Mouse (Mus musculus): ENCODE measurements around the gene Hdac1.

Hdac1 gene

GRCm38 (mm10) chr4:129542592-129543141 lies at the start of gene Hdac1:
TSS of gene Hdac1 (minus strand) at chr4:129542713.
- in situ Hi-C loops (cut with MboI, MseI), result no loop called here

DNA sequence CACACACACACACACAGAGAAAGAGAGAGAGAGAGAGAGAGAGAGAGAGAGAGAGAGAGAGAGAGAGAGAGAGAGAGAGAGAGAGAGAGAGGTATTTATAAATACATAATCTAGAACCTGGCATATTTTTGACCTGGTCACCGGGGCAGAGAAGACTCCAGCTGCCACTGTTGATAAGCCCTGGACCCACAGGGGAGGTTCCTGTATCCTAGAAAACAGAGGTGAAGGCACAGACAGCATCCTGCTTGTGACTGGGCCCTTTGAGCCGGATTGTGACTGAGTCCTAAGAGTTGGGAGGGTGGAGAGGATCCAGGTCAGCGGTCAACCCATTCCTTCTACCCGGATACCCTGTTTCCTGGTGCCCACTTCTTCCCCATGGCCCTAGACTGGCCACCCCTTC lies 46.4 kb upstream of the Hdac1 start:
- in situ Hi-C loops (cut with MboI, MseI), result no loop called here

DNA sequence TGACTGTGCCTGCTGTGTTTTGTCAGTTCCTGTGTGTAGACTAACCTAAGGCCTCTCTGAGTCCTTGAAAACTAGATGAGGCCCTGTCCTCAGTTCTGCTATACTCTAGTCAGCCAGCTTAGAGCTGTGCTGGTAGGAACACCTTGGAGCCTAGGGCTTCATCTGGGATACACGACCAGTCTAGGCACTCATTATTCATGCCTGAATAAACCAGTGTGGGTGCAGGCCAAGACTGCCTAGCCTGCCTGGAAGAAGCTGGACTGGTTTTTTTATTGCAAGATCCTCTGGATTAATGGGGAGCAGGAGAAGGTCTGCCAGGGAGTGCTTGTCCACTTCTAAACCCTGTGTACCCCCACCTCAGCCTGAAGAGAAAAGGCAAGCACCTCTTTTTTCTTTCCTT lies 44.4 kb upstream of the Hdac1 start:
- in situ Hi-C loops (cut with MboI, MseI), result no loop called here

- in situ Hi-C loops (cut with MboI, MseI), result no loop called here
Observed at GRCm38 (mm10) chr4:129585773-129586172, 43.3 kb upstream of the Hdac1 start.

DNA sequence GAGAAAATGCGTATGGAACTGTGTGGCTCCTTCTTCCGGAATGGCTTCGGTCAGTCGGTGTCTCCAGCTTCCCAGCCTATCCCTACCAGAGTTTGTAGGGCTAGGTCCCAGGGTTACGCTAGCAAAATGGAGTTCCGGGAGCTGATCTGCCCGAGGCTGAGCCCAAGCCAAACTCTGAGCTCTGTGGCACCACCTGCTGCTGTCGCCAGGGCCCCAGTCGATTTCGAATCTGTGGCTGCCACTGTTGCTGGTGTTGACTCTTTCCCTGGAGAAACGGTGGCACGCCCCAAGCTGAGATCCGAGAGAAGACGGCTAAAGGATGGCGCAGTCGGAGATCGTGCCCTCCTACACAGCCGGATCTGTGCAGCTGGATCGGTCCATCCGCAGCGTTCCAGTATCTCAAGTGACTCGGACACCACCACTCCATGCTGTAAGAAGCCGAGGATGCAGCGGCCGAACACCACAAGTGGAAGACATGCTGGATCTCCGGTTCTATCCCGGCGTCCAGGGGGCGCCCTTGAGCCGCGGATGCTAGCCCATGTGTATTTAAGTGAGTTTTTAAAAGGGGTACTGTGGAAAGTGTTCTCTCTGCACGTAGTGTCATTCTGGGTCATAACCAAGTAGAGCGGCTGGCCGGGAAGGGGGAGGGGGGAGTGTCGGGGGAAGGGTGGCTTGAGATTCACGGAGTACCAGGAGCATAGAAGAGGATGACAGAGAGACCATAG lies 42.5 kb upstream of the Hdac1 start:
- in situ Hi-C loops (cut with MboI, MseI), result no loop called here

- in situ Hi-C loops (cut with MboI, MseI), result no loop called here
Observed at GRCm38 (mm10) chr4:129584370-129584769, 41.9 kb upstream of the Hdac1 start.

GRCm38 (mm10) chr4:129582251-129582650 lies 39.7 kb upstream of the Hdac1 start:
- in situ Hi-C loops (cut with MboI, MseI), result no loop called here

GRCm38 (mm10) chr4:129580347-129580746 lies 37.8 kb upstream of the Hdac1 start:
- in situ Hi-C loops (cut with MboI, MseI), result no loop called here

DNA sequence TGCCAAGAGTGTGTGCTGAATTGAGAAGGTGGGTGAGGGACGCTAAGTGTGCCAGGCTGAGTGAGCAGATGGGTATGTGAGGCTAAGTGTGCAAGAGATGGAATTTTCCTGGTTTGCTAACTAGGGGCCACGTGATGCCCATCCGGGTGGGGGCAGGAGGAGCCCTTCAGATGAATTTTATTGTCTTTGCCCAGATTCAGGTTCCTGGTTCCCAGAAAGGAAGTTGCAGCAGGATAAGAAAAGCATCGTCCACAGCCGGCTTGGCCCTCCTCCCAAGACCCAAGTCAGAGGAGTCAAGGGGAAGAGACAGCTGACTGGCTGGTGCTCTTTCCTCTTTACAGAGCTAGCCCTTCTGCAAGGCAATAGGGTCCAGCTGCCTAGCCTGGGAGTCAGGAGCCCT lies 36.0 kb upstream of the Hdac1 start, which contains the start of gene Fam167b:
Gene Fam167b, minus strand, starts transcription at position 84 of the 400 bp plus-strand sequence.
- in situ Hi-C loops (cut with MboI, MseI), result no loop called here

GRCm38 (mm10) chr4:129577688-129578087 lies 35.2 kb upstream of the Hdac1 start:
- in situ Hi-C loops (cut with MboI, MseI), result no loop called here

DNA sequence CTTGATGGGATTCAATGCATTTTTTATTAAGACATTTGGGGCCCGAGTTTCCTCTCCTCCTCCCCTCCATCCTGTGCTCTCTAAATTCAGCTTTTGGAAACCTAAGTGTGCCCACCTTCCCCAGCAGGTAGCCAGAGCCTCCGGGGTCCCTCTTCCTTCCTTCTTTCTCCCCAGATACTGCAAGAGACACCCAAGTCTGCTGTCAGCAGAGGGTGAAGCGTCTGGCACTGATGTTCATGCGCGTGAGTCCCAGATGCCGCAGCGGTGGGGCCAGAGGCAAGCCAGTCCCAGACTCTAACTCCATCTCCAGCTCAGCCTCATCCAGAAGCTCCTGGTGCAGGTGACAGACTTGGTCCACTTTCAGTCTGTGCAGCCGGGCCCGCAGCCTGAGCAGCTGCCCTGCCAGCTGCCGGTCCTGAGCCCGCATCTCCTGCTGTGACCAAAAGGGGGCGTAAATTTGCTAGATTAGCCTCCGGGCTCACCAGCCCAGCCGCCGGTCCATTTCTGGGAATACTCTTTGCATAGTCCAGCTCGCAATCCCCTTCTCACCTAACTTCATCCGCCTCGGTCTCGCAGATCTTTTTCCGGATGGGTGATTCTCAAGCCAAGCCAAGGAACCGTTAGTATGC lies 34.5 kb upstream of the Hdac1 start:
- in situ Hi-C loops (cut with MboI, MseI), result no loop called here

DNA sequence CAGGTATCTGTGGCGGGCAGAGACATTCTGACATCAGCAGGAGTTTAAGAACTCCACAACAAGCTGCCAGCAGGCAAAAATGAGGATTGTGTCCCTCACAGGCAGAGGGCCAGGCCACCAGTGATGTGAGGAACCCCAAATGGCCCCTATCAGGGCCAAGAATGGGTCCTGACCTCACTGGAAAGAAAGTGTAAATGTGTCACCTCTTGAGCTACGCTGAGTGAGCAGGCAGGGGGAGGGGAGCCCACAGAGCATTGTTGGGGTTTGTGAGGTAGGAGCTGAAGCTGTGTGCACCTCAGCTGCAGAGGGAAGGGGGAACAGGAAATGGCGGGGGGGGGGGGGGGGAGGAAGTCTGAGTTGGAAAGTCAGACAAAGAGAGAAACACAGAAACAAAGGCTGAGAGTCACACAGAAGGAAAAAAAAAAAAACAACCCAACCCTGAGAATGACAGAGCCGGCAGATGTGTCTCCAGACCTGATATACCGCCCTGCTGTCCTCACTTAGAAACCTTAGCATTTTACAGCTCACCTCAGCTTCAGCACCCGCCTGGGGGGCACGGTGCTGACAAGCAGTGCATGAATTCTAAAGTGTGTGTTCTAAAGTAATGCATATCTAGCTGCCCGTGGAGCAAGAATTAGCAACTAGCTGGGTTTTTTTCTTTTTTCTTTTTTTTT lies 32.8 kb upstream of the Hdac1 start:
- in situ Hi-C loops (cut with MboI, MseI), result no loop called here

DNA sequence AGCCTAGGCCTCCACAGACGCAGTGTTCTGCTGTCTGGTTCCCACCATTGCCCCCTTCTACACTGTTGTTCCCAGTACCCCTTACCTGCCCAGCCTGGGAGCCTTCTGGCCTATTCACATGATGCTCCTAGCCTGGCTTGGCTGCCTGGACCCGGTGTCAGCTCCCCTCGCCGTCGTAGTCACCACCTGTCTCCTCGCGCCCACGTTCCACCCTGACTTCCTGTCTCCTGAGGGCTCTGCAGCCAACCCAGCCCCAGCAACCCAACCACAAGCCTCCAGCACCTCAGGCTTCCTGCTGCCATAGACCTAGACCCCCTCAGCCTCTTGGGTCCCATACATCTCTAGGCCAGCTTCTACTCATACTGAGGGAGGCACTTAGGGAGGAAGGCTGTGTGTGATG lies 30.9 kb upstream of the Hdac1 start, which contains the start of gene Lck:
Gene Lck, minus strand, starts transcription at position 212 of the 400 bp plus-strand sequence.
- in situ Hi-C loops (cut with MboI, MseI), result no loop called here

- in situ Hi-C loops (cut with MboI, MseI), result no loop called here
Observed at GRCm38 (mm10) chr4:129573093-129573370, 30.5 kb upstream of the Hdac1 start.

GRCm38 (mm10) chr4:129572236-129573092 lies 30.0 kb upstream of the Hdac1 start:
- in situ Hi-C loops (cut with MboI, MseI), result no loop called here

DNA sequence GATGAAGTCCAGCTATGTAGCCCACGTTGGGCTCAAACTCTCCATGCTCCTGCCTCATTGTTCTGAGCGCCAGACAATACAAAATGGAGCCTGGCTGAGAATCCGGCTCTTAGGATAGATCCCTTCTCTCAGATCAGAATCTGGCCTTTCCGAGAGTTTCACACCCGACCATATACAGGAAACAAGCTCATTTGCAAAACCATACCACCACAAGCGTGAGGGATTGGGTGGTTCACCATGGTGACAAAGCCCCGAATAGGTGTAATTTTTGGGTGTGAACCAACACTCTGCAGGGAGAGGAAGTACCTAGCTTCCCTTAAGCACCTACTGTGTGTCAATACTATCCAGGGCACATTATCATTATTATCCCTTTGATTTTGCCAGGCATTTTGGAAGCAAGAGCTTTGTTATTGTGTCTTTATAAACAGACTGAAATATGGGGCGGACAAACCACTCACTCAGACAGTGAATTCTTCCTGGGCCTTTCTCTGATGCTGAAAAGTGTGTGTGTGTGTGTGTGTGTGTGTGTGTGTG lies 29.1 kb upstream of the Hdac1 start:
- in situ Hi-C loops (cut with MboI, MseI), result no loop called here

DNA sequence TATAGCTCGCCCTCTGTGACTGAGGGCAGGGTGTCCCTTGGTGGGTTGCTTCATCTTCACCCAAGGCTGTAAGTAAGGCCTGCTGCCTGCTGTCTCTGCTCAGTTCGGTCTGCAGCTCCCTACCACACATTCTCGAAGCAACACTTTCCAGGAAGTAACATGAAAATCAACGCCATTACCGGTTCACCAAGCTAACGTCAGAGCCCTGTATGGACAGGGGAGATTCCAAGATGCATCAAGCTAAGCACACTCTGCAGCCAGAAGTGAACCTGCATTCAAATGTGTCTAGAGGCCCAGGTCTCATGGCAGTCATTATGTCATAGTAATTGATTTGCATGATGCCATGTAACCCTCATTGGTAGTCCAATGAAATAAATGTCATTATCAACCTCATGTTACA lies 27.5 kb upstream of the Hdac1 start:
- in situ Hi-C loops (cut with MboI, MseI), result no loop called here

- in situ Hi-C loops (cut with MboI, MseI), result loop anchor here (10.0 kb wide), 1 partner anchor 246 kb away; the partner anchor contains the start of gene Ptp4a2
Observed at GRCm38 (mm10) chr4:129568366-129568765, 25.9 kb upstream of the Hdac1 start.

GRCm38 (mm10) chr4:129565139-129565538 lies 22.6 kb upstream of the Hdac1 start:
- in situ Hi-C loops (cut with MboI, MseI), result loop anchor here (10.0 kb wide), 1 partner anchor 250 kb away; the partner anchor contains the start of gene Ptp4a2

DNA sequence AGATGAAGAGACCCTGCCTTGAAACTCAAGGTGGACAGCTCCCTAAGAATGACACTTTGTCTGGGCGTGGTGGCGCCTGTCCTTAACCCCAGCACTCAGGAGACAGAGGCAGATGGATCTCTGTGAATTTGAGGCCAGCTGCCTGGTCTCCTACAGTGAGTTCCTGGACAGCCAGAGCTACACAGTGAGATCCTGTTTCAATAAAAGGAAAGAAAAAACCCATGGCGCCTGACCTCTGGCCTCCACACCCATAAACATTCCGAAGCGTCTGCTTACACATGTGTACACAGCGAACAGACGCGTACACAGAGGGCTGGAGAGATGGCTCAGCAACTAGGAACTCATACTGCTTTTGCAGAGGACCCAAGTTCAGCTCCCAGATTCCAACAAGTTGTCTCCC lies 21.2 kb upstream of the Hdac1 start:
- in situ Hi-C loops (cut with MboI, MseI), result loop anchor here (10.0 kb wide), 1 partner anchor 251 kb away; the partner anchor contains the start of gene Ptp4a2

- in situ Hi-C loops (cut with MboI, MseI), result loop anchor here (10.0 kb wide), 1 partner anchor 254 kb away; the partner anchor contains the start of gene Ptp4a2
Observed at GRCm38 (mm10) chr4:129561184-129561583, 18.7 kb upstream of the Hdac1 start.
